Mouse (Mus musculus): ENCODE results near the gene Dtnb. TPM values are rescaled to one million over a fixed set of nuclear protein-coding genes. Genes with fewer than 3 reads are reported as not detected.

Gene Dtnb
- polyA plus RNA-seq, 1 experiment from 2014 or later = 21.5 TPM

GRCm38 (mm10) chr12:3660985-3661635, 88.9 kb downstream of the Dtnb start:
- Histone ChIP-seq H3K36me3 (replicated peaks) (0 out of 2 replicates have a peak, but pooled peaks cover 4% of the 10 kb centered on the region), H3K9ac (no peak overlapping the region), H3K4me2 (no peak overlapping the region), H3K4me1 (replicated peaks) (no peaks in the 10 kb centered on the region), H3K27me3 (no peaks in the 10 kb centered on the region), H3K4me3 (replicated peaks) (no peak overlapping the region), H3K9me3 (replicated peaks) (no peaks in the 10 kb centered on the region), H3K27ac (replicated peaks) (no peak overlapping the region)
- WGBS (ENCODE audit: insufficient replicate concordance) = 41% methylated on average over 1 of the region's 1 CpGs
- no peak for ATAC-seq (ENCODE audit: insufficient read depth)

GRCm38 (mm10) chr12:3662660-3663059, 90.5 kb downstream of the Dtnb start:
- ATAC-seq (ENCODE audit: insufficient read depth) = no peak
- Histone ChIP-seq H3K36me3 (replicated peaks) (0 out of 2 replicates have a peak, but pooled peaks cover 4% of the 10 kb centered on the region), H3K9ac (no peak overlapping the region), H3K27ac (replicated peaks) (no peak overlapping the region), H3K4me3 (replicated peaks) (no peak overlapping the region), H3K9me3 (replicated peaks) (no peaks in the 10 kb centered on the region), H3K4me2 (no peak overlapping the region), H3K27me3 (no peaks in the 10 kb centered on the region), H3K4me1 (replicated peaks) (no peaks in the 10 kb centered on the region)

GRCm38 (mm10) chr12:3663386-3663785, 91.2 kb downstream of the Dtnb start:
- H3K9me3 ChIP-seq (replicated peaks) = no peaks in the 10 kb centered on the region
- no peaks in the 10 kb centered on the region for H3K4me1 ChIP-seq (replicated peaks)
- no peaks in the 10 kb centered on the region for H3K27me3 ChIP-seq
- no peak overlapping the region for H3K27ac ChIP-seq (replicated peaks)
- H3K9ac ChIP-seq = no peak overlapping the region
- whole genome bisulfite sequencing (ENCODE audit: insufficient replicate concordance) = 81% methylated on average over 7 of the region's 7 CpGs
- no peaks in the 10 kb centered on the region for H3K36me3 ChIP-seq (replicated peaks)
- ATAC-seq (ENCODE audit: insufficient read depth) = no peak
- no peak overlapping the region for H3K4me2 ChIP-seq
- no peak overlapping the region for H3K4me3 ChIP-seq (replicated peaks)

- 52% methylated on average over 5 of the region's 5 CpGs for WGBS (ENCODE audit: insufficient replicate concordance)
- H3K4me3 ChIP-seq (replicated peaks) = no peak overlapping the region
- no peak for ATAC-seq (ENCODE audit: insufficient read depth)
- no peaks in the 10 kb centered on the region for H3K36me3 ChIP-seq (replicated peaks)
- no peak overlapping the region for H3K4me2 ChIP-seq
- H3K9ac ChIP-seq = no peak overlapping the region
- no peaks in the 10 kb centered on the region for H3K9me3 ChIP-seq (replicated peaks)
- H3K27me3 ChIP-seq = no peaks in the 10 kb centered on the region
- no peaks in the 10 kb centered on the region for H3K4me1 ChIP-seq (replicated peaks)
- no peak overlapping the region for H3K27ac ChIP-seq (replicated peaks)
Observed at GRCm38 (mm10) chr12:3669971-3670381, 97.8 kb downstream of the Dtnb start.

GRCm38 (mm10) chr12:3671117-3671516, 98.9 kb downstream of the Dtnb start:
- H3K9me3 ChIP-seq (replicated peaks) = no peaks in the 10 kb centered on the region
- H3K4me1 ChIP-seq (replicated peaks) = no peaks in the 10 kb centered on the region
- no peak overlapping the region for H3K9ac ChIP-seq
- H3K27ac ChIP-seq (replicated peaks) = no peak overlapping the region
- H3K4me2 ChIP-seq = no peak overlapping the region
- no peak overlapping the region for H3K4me3 ChIP-seq (replicated peaks)
- WGBS (ENCODE audit: insufficient replicate concordance) = 42% methylated on average over 4 of the region's 4 CpGs
- H3K27me3 ChIP-seq = no peaks in the 10 kb centered on the region
- no peak for ATAC-seq (ENCODE audit: insufficient read depth)
- H3K36me3 ChIP-seq (replicated peaks) = no peaks in the 10 kb centered on the region

GRCm38 (mm10) chr12:3672786-3673185, 100.6 kb downstream of the Dtnb start:
- 67% methylated on average over 9 of the region's 9 CpGs for WGBS (ENCODE audit: insufficient replicate concordance)
- no peak for ATAC-seq (ENCODE audit: insufficient read depth)
- no peak overlapping the region for H3K9ac ChIP-seq
- H3K27me3 ChIP-seq = no peaks in the 10 kb centered on the region
- H3K36me3 ChIP-seq (replicated peaks) = no peaks in the 10 kb centered on the region
- H3K4me2 ChIP-seq = no peak overlapping the region
- H3K9me3 ChIP-seq (replicated peaks) = no peaks in the 10 kb centered on the region
- H3K27ac ChIP-seq (replicated peaks) = no peak overlapping the region
- H3K4me1 ChIP-seq (replicated peaks) = no peaks in the 10 kb centered on the region
- H3K4me3 ChIP-seq (replicated peaks) = no peak overlapping the region

- H3K4me3 ChIP-seq (replicated peaks) = no peak overlapping the region
- H3K27me3 ChIP-seq = no peaks in the 10 kb centered on the region
- no peaks in the 10 kb centered on the region for H3K36me3 ChIP-seq (replicated peaks)
- no peak for ATAC-seq (ENCODE audit: insufficient read depth)
- H3K27ac ChIP-seq (replicated peaks) = no peak overlapping the region
- no peaks in the 10 kb centered on the region for H3K9me3 ChIP-seq (replicated peaks)
- H3K9ac ChIP-seq = no peak overlapping the region
- H3K4me2 ChIP-seq = no peak overlapping the region
- 60% methylated on average over 8 of the region's 8 CpGs for WGBS (ENCODE audit: insufficient replicate concordance)
- H3K4me1 ChIP-seq (replicated peaks) = no peaks in the 10 kb centered on the region
Observed at GRCm38 (mm10) chr12:3673886-3674285, 101.7 kb downstream of the Dtnb start.

GRCm38 (mm10) chr12:3674913-3675312, 102.7 kb downstream of the Dtnb start:
- no peaks in the 10 kb centered on the region for H3K9me3 ChIP-seq (replicated peaks)
- no peak for ATAC-seq (ENCODE audit: insufficient read depth)
- H3K4me2 ChIP-seq = no peak overlapping the region
- WGBS (ENCODE audit: insufficient replicate concordance) = 82% methylated on average over 9 of the region's 9 CpGs
- no peak overlapping the region for H3K4me3 ChIP-seq (replicated peaks)
- H3K27me3 ChIP-seq = no peaks in the 10 kb centered on the region
- no peaks in the 10 kb centered on the region for H3K4me1 ChIP-seq (replicated peaks)
- H3K27ac ChIP-seq (replicated peaks) = no peak overlapping the region
- no peaks in the 10 kb centered on the region for H3K36me3 ChIP-seq (replicated peaks)
- H3K9ac ChIP-seq = no peak overlapping the region

- Histone ChIP-seq H3K9ac (no peak overlapping the region), H3K4me3 (replicated peaks) (no peak overlapping the region), H3K36me3 (replicated peaks) (no peaks in the 10 kb centered on the region), H3K27me3 (no peaks in the 10 kb centered on the region), H3K4me2 (no peak overlapping the region), H3K9me3 (replicated peaks) (no peaks in the 10 kb centered on the region), H3K27ac (replicated peaks) (no peak overlapping the region), H3K4me1 (replicated peaks) (no peaks in the 10 kb centered on the region)
- no peak for ATAC-seq (ENCODE audit: insufficient read depth)
- WGBS (ENCODE audit: insufficient replicate concordance) = 64% methylated on average over 5 of the region's 5 CpGs
Observed at GRCm38 (mm10) chr12:3680721-3681120, 108.5 kb downstream of the Dtnb start.

GRCm38 (mm10) chr12:3683041-3683440, 110.9 kb downstream of the Dtnb start:
- Histone ChIP-seq H3K9ac (no peak overlapping the region), H3K4me3 (replicated peaks) (no peak overlapping the region), H3K4me1 (replicated peaks) (no peaks in the 10 kb centered on the region), H3K9me3 (replicated peaks) (no peaks in the 10 kb centered on the region), H3K27ac (replicated peaks) (no peak overlapping the region), H3K36me3 (replicated peaks) (no peaks in the 10 kb centered on the region), H3K27me3 (no peaks in the 10 kb centered on the region), H3K4me2 (no peak overlapping the region)
- no peak for ATAC-seq (ENCODE audit: insufficient read depth)
- 68% methylated on average over 8 of the region's 8 CpGs for WGBS (ENCODE audit: insufficient replicate concordance)

GRCm38 (mm10) chr12:3686419-3686940, 114.3 kb downstream of the Dtnb start:
- 0 out of 2 replicates have a peak, but pooled peaks have one; percentile 34 for ATAC-seq (ENCODE audit: insufficient read depth)
- no peaks in the 10 kb centered on the region for H3K4me1 ChIP-seq (replicated peaks)
- no peak overlapping the region for H3K4me2 ChIP-seq
- H3K27me3 ChIP-seq = no peaks in the 10 kb centered on the region
- H3K27ac ChIP-seq (replicated peaks) = no peak overlapping the region
- WGBS (ENCODE audit: insufficient replicate concordance) = 36% methylated on average over 7 of the region's 7 CpGs
- H3K9me3 ChIP-seq (replicated peaks) = no peaks in the 10 kb centered on the region
- no peaks in the 10 kb centered on the region for H3K36me3 ChIP-seq (replicated peaks)
- no peak overlapping the region for H3K4me3 ChIP-seq (replicated peaks)
- H3K9ac ChIP-seq = no peak overlapping the region

All from liver, embryonic 15.5 days (tissue).